Mouse (Mus musculus): ENCODE measurements at regions not wholly inside any gene's neighbourhood (a gene's known extent, or its start where the extent isn't known, plus 50 kb on each side); places are given as distances from the start of the nearest gene placed in this dataset.

DNA sequence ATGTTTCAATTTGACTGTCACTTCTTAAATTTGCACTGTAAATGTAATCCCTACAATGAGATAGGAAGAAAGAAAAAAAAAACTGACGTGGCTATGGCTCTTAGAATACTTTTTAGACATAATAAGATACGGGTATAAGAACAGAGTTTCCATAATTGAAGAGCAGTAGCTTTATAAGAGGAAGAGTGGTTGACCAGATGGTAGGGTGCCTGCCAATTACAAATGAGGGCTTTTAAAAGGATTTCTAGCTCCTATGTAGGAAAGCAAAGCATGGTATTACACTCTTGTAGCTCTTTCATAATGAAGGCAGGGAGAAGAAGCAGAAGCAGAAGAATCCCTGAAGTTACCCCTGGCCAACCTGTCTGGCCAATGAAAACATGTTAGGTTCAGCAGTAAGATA, 239.7 kb upstream of the Car10 start:
- no peak for DNase-seq

GRCm38 (mm10) chr11:92889693-92890454, 208.0 kb upstream of the Car10 start:
- peak; percentile 85 for DNase-seq

- DNase-seq = no peak
Measured at GRCm38 (mm10) chr11:92899296-92899695, 198.5 kb upstream of the Car10 start.

Measured in adrenal gland, postnatal 14 days (tissue).